Mouse (Mus musculus): Measurements from ENCODE around the gene Slc9a8.

Slc9a8 gene

GRCm38 (mm10) chr2:167514641-167515040 lies 93.1 kb downstream of the Slc9a8 start:
- DNase-seq, result no peak

DNA sequence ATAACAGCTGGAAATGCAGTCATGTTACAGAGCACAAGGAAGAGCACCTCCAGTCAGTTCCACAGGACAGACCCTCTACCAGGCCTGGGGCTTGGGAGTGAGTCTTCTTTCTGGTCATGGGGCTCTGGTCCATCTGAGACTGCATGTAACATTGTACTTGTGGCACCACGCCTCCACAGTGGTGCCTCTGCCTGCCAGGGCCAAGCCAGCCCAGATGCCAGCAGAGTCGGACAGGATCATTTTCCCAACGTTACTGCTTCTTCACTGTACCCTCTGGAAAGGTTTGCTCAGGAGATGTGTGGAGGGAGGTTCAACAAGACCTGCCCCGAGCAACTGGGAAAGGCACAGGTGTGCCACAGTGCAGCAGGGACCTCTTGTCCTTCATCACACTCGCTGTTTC lies 94.2 kb downstream of the Slc9a8 start:
- DNase-seq, result no peak

GRCm38 (mm10) chr2:167519606-167520252 lies 98.2 kb downstream of the Slc9a8 start:
- DNase-seq, result peak; percentile 5

Data from right cerebral cortex, postnatal 14 days (tissue).